Mouse (Mus musculus): ENCODE results near the gene Syt11.

DNA sequence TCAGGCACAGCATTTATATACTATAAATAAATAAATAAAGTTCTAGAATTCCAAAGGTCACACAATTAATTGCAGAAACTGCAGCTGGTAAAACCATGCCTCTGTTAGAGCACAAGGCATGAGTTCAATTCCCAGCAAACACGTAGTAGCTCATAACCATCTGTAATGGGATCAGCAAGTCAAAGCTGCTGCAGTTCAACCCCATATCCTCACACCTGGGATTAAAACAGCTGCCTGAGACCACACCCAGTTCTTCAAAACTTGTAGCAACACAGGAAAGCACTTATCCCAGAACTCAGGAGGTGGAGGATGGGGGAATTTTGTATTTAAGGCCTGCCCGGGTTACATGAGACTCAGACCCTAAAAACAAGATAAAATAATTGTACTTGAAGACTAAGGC, 60.2 kb downstream of the Syt11 start:
- TF ChIP-seq POLR2A (IDR thresholded peaks at IDR 0.05; ENCODE audit: extremely low read depth, insufficient read depth, low read length), result no peak
- TF ChIP-seq CTCF (IDR thresholded peaks at IDR 0.05; ENCODE audit: low read depth, low read length), result no peak

All from liver, adult 2 months (tissue).